Mouse (Mus musculus): ENCODE measurements around the gene Taf1b. TPM values are rescaled to one million over a fixed set of nuclear protein-coding genes. Genes with fewer than 3 reads are reported as not detected.
"Not testable (repeated sequence)": the region's sequence is repeated elsewhere in the genome, so short reads cannot be mapped to it uniquely, and the experiment has no call there.

Taf1b gene
- polyA plus RNA-seq, 1 experiment from 2014 or later, result 39.7 TPM

DNA sequence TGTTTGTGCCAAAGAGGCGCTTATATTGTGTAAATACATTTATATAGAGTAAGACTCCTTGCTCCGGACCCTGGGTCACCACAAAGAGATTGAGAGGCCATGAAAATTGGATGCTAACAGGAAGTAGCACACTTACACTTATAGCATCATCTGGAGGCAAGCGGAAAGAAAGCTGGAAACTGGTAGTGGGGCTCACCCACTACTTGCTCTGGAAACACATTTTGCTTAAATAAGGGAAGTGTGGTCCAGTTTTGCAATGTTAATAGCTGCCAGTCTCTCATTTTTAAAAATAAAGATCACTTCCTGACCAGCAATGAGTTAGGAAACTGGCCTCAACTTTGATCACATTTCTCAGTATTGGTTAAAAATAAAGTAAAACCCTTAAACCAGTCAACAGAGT, 5.7 kb upstream of the Taf1b start:
- WGBS, result 92% methylated on average over 3 of the region's 3 CpGs
- ATAC-seq (ENCODE audit: low FRiP score, low TSS enrichment), result not testable (repeated sequence)

DNA sequence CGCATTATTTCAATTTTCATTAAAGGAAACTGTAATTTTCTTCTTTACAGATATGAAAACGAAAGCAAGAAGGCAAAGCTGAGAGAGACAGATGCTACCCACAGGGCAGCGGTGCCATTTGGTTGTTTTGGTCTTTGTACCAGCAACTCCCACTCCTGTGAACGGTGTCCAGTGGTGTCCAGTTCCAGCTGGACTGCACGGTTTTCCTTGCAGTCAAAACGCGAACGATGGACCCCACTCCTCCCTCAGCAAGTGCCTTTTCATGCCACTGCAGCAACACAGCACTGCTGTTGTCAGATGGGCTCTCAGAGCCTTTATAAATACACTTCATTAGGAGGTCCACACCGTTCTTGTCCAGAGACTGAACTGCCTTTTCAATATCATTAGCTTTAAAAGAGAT, 5.1 kb upstream of the Taf1b start:
- Histone ChIP-seq H3K4me2 (ENCODE audit: low read length) (peak overlapping the region; percentile 33), H3K36me3 (ENCODE audit: control insufficient read depth, insufficient read depth, low read length) (no peaks in the 10 kb centered on the region), H3K27me3 (ENCODE audit: control insufficient read depth, insufficient read depth, low read length) (no peaks in the 10 kb centered on the region), H3K4me3 (replicated peaks; ENCODE audit: low read depth, low read length) (no peak overlapping the region), H3K9ac (replicated peaks; ENCODE audit: low read length) (no peak overlapping the region), H3K27ac (replicated peaks; ENCODE audit: low read depth, low read length) (no peak overlapping the region), H3K4me1 (ENCODE audit: control insufficient read depth, insufficient read depth, low read length) (no peaks in the 10 kb centered on the region), H3K9me3 (ENCODE audit: control insufficient read depth, low read length) (no peaks in the 10 kb centered on the region)
- DNase-seq (no peak), ATAC-seq (ENCODE audit: low FRiP score, low TSS enrichment) (no peak)
- WGBS, result 79% methylated on average over 9 of the region's 9 CpGs

More for the DNA sequence above, 5.7 kb upstream of the Taf1b start:
- DNase-seq; H3K4me3 ChIP-seq (replicated peaks; ENCODE audit: low read depth, low read length); H3K27ac ChIP-seq (replicated peaks; ENCODE audit: low read depth, low read length); H3K4me2 ChIP-seq (ENCODE audit: low read length); H3K9ac ChIP-seq (replicated peaks; ENCODE audit: low read length); H3K9me3 ChIP-seq (ENCODE audit: control insufficient read depth, low read length); H3K4me1 ChIP-seq (ENCODE audit: control insufficient read depth, insufficient read depth, low read length); H3K36me3 ChIP-seq (ENCODE audit: control insufficient read depth, insufficient read depth, low read length); H3K27me3 ChIP-seq (ENCODE audit: control insufficient read depth, insufficient read depth, low read length): not testable (repeated sequence)

- no peak for DNase-seq
- H3K9ac ChIP-seq (replicated peaks; ENCODE audit: low read length), result 0 out of 2 replicates have a peak overlapping the region, but pooled peaks have one; percentile 26
- H3K4me3 ChIP-seq (replicated peaks; ENCODE audit: low read depth, low read length), result no peak overlapping the region
Measured at GRCm38 (mm10) chr12:24493412-24493811, 4.7 kb upstream of the Taf1b start.

DNA sequence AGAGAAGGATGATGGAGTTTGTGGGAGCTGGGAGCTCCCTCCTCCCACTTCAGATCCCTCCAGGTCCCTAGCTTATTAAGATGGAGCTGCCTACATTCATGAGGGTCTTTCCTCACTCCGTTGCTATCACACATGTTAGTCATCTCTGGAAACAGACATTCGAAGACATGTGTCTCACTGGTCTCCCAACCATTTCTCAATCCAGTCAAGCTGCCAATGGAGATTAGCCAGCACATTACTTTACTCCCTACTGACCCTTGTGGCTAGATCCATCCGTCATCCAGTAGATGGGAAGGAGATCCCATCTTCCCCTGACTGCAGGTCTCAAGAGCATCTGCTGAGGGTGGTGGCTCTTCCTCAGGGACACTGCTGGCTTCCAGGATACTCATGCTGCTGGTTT, 3.4 kb upstream of the Taf1b start:
- ATAC-seq (ENCODE audit: low FRiP score, low TSS enrichment); H3K27me3 ChIP-seq (ENCODE audit: control insufficient read depth, insufficient read depth, low read length); H3K9ac ChIP-seq (replicated peaks; ENCODE audit: low read length); H3K4me3 ChIP-seq (replicated peaks; ENCODE audit: low read depth, low read length); H3K9me3 ChIP-seq (ENCODE audit: control insufficient read depth, low read length); H3K27ac ChIP-seq (replicated peaks; ENCODE audit: low read depth, low read length); DNase-seq; H3K36me3 ChIP-seq (ENCODE audit: control insufficient read depth, insufficient read depth, low read length); H3K4me2 ChIP-seq (ENCODE audit: low read length); H3K4me1 ChIP-seq (ENCODE audit: control insufficient read depth, insufficient read depth, low read length): not testable (repeated sequence)
- 88% methylated on average over 2 of the region's 3 CpGs for WGBS

More at GRCm38 (mm10) chr12:24493412-24493811, 4.7 kb upstream of the Taf1b start:
- H3K36me3 ChIP-seq (ENCODE audit: control insufficient read depth, insufficient read depth, low read length), result no peaks in the 10 kb centered on the region
- no peaks in the 10 kb centered on the region for H3K9me3 ChIP-seq (ENCODE audit: control insufficient read depth, low read length)
- 64% methylated on average over 30 of the region's 30 CpGs for WGBS
- H3K27me3 ChIP-seq (ENCODE audit: control insufficient read depth, insufficient read depth, low read length), result no peaks in the 10 kb centered on the region
- no peak overlapping the region for H3K27ac ChIP-seq (replicated peaks; ENCODE audit: low read depth, low read length)
- peak overlapping the region; percentile 33 for H3K4me2 ChIP-seq (ENCODE audit: low read length)
- H3K4me1 ChIP-seq (ENCODE audit: control insufficient read depth, insufficient read depth, low read length), result no peaks in the 10 kb centered on the region
- ATAC-seq (ENCODE audit: low FRiP score, low TSS enrichment), result no peak

GRCm38 (mm10) chr12:24498841-24499485, 804 bp downstream of the Taf1b start:
- H3K27ac ChIP-seq (replicated peaks; ENCODE audit: low read depth, low read length), result 0 out of 2 replicates have a peak overlapping the region, but pooled peaks have one; percentile 49
- not testable (repeated sequence) for ATAC-seq (ENCODE audit: low FRiP score, low TSS enrichment); H3K9me3 ChIP-seq (ENCODE audit: control insufficient read depth, low read length); H3K4me1 ChIP-seq (ENCODE audit: control insufficient read depth, insufficient read depth, low read length); DNase-seq; H3K27me3 ChIP-seq (ENCODE audit: control insufficient read depth, insufficient read depth, low read length); H3K36me3 ChIP-seq (ENCODE audit: control insufficient read depth, insufficient read depth, low read length)
- H3K4me2 ChIP-seq (ENCODE audit: low read length), result peak overlapping the region; percentile 55
- WGBS, result 3% methylated on average over 9 of the region's 9 CpGs
- peak overlapping the region; percentile 66 for H3K4me3 ChIP-seq (replicated peaks; ENCODE audit: low read depth, low read length)
- peak overlapping the region; percentile 83 for H3K9ac ChIP-seq (replicated peaks; ENCODE audit: low read length)

GRCm38 (mm10) chr12:24517118-24517517, 19.0 kb downstream of the Taf1b start:
- 95% methylated on average over 8 of the region's 8 CpGs for WGBS
- Histone ChIP-seq H3K4me2 (ENCODE audit: low read length) (no peak overlapping the region), H3K27me3 (ENCODE audit: control insufficient read depth, insufficient read depth, low read length) (no peaks in the 10 kb centered on the region), H3K9me3 (ENCODE audit: control insufficient read depth, low read length) (no peaks in the 10 kb centered on the region), H3K36me3 (ENCODE audit: control insufficient read depth, insufficient read depth, low read length) (peaks cover 78% of the 10 kb centered on the region), H3K9ac (replicated peaks; ENCODE audit: low read length) (no peak overlapping the region), H3K4me1 (ENCODE audit: control insufficient read depth, insufficient read depth, low read length) (no peaks in the 10 kb centered on the region), H3K27ac (replicated peaks; ENCODE audit: low read depth, low read length) (no peak overlapping the region), H3K4me3 (replicated peaks; ENCODE audit: low read depth, low read length) (no peak overlapping the region)
- ATAC-seq (ENCODE audit: low FRiP score, low TSS enrichment) (no peak), DNase-seq (no peak)

- no peak for ATAC-seq (ENCODE audit: low FRiP score, low TSS enrichment)
- H3K36me3 ChIP-seq (ENCODE audit: control insufficient read depth, insufficient read depth, low read length), result peaks cover 70% of the 10 kb centered on the region
- H3K4me1 ChIP-seq (ENCODE audit: control insufficient read depth, insufficient read depth, low read length), result no peaks in the 10 kb centered on the region
- DNase-seq, result no peak
- WGBS, result 81% methylated on average over 3 of the region's 3 CpGs
- H3K27me3 ChIP-seq (ENCODE audit: control insufficient read depth, insufficient read depth, low read length), result no peaks in the 10 kb centered on the region
- H3K9me3 ChIP-seq (ENCODE audit: control insufficient read depth, low read length), result no peaks in the 10 kb centered on the region
- no peak overlapping the region for H3K9ac ChIP-seq (replicated peaks; ENCODE audit: low read length)
- H3K4me2 ChIP-seq (ENCODE audit: low read length), result no peak overlapping the region
- H3K4me3 ChIP-seq (replicated peaks; ENCODE audit: low read depth, low read length), result no peak overlapping the region
- H3K27ac ChIP-seq (replicated peaks; ENCODE audit: low read depth, low read length), result no peak overlapping the region
Measured at GRCm38 (mm10) chr12:24521076-24521475, 22.9 kb downstream of the Taf1b start.

DNA sequence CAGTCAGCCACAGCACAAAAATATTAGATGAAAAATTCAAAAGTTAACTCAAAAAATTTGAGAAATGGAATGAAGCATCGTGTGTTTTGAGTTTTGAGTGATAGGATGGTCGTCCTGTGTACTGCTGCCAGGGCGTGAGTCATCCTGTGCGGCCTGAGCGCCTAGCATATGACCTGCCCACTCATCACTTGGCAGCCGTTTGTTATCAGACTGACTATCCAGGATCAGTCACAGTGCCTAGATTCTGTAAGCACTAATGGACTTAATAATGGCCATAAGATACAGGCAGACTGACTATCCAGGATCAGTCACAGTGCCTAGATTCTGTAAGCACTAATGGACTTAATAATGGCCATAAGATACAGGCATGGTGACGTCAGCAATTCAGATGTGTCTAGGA, 26.9 kb downstream of the Taf1b start:
- H3K9me3 ChIP-seq (ENCODE audit: control insufficient read depth, low read length); H3K4me3 ChIP-seq (replicated peaks; ENCODE audit: low read depth, low read length); H3K4me1 ChIP-seq (ENCODE audit: control insufficient read depth, insufficient read depth, low read length); H3K9ac ChIP-seq (replicated peaks; ENCODE audit: low read length); H3K27ac ChIP-seq (replicated peaks; ENCODE audit: low read depth, low read length); H3K27me3 ChIP-seq (ENCODE audit: control insufficient read depth, insufficient read depth, low read length); DNase-seq; ATAC-seq (ENCODE audit: low FRiP score, low TSS enrichment); H3K4me2 ChIP-seq (ENCODE audit: low read length): not testable (repeated sequence)
- peaks cover 40% of the 10 kb centered on the region for H3K36me3 ChIP-seq (ENCODE audit: control insufficient read depth, insufficient read depth, low read length)
- 89% methylated on average over 7 of the region's 7 CpGs for WGBS

DNA sequence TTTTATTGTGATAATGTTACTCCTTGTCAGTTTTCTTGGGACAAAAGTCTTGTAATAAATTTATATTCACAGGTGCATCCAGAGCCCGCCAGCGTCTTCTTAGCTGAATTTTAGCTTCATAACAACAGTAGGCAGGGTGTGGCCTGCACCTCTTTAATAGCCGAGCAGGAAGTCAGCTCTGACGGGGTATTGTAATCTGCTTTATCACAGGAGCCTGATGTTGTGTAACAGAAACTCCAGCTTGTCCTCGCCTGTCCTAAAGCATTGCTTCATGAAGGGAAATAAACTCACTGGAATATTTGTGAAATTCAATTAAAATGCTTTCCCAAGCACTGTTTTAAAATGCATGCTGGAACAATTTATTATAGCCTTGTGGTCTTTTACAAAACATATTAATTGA, 38.2 kb downstream of the Taf1b start:
- DNase-seq (no peak), ATAC-seq (ENCODE audit: low FRiP score, low TSS enrichment) (no peak)
- Histone ChIP-seq H3K4me2 (ENCODE audit: low read length) (no peak overlapping the region), H3K4me3 (replicated peaks; ENCODE audit: low read depth, low read length) (no peak overlapping the region), H3K27ac (replicated peaks; ENCODE audit: low read depth, low read length) (no peak overlapping the region), H3K9ac (replicated peaks; ENCODE audit: low read length) (no peak overlapping the region), H3K36me3 (ENCODE audit: control insufficient read depth, insufficient read depth, low read length) (peaks cover 13% of the 10 kb centered on the region; the same call in 1 of the 2 replicates), H3K27me3 (ENCODE audit: control insufficient read depth, insufficient read depth, low read length) (no peaks in the 10 kb centered on the region), H3K9me3 (ENCODE audit: control insufficient read depth, low read length) (no peaks in the 10 kb centered on the region), H3K4me1 (ENCODE audit: control insufficient read depth, insufficient read depth, low read length) (no peaks in the 10 kb centered on the region)
- 53% methylated on average over 5 of the region's 5 CpGs for WGBS

Data from midbrain, embryonic 14.5 days (tissue).